Mouse (Mus musculus): ENCODE measurements around the gene Gnat2.

DNA sequence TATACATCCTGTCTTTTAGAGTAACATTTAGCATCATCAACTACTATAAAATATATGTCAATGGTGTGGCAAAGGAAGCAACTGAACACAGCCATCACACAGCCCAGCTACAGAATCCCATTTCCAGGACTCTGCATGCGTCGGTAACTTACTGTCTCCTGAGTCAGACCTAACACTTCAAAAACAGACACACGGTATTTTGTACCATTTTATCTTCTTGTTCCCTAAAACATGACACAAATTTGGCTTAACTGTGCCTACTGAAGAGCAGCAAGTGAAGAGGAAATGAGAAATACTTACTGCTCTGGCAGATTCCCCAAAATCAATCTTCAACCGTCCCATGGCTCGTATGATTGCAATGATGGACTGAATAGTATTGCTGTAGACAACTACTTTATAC, 30.7 kb downstream of the Gnat2 start:
- TF ChIP-seq CTCF (IDR thresholded peaks at IDR 0.05; ENCODE audit: low read depth, low read length), result no peak
- no peak for TF ChIP-seq POLR2A (IDR thresholded peaks at IDR 0.05; ENCODE audit: insufficient read depth, low read length)

All from ES-Bruce4 (cell line).